In the genomic region with DNA sequence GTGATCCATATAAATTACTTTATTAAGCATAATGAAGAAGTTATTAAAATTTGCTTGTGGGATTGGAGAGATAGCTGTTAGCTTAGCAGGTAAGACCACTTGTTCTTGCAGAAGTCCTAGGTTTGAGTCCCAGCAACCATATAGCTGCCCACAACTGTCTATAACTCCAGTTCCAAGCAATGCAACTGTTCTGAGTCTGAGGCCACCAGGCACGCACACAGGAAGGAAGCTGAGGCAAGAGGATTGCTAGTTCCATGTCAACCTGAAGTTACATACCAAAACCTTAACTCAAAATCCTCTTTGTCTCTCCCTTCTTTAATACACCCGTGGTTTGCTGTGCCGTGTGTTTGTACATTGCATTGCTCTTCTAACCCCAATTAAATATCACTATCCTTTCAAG, we compare ENCODE assay signal across 25 mouse cellular contexts. TPM values are rescaled to one million over a fixed set of nuclear protein-coding genes. Genes with fewer than 3 reads are reported as not detected.
"Had no signal": no experiment of that assay in that cellular context is flagged by ENCODE, and none has a peak within 500 bp of the region (broad histone marks: within the 10 kb centered on the region; RNA-seq: fewer than 3 reads in every experiment).

No protein-coding gene starts in this region.

- H3K27ac ChIP-seq: liver, embryonic 15.5 days; midbrain, embryonic 10.5 days; midbrain, embryonic 12.5 days; neural tube, embryonic 13.5 days; neural tube, embryonic 15.5 days; stomach, embryonic 15.5 days; stomach, postnatal 0 days had no signal

- H3K9me3 ChIP-seq: liver, embryonic 15.5 days; midbrain, embryonic 10.5 days; midbrain, embryonic 12.5 days; neural tube, embryonic 13.5 days; neural tube, embryonic 15.5 days; stomach, embryonic 15.5 days had no signal

- DNase-seq: lung, adult 18-20 months; lung, embryonic 14.5 days; lung, postnatal 10 days; lung, postnatal 4 days; midbrain, embryonic 14.5 days; retina, postnatal 1 day; right cerebral cortex, adult 18-20 months; right cerebral cortex, postnatal 25 days; right cerebral cortex, postnatal 4 days; spleen, adult 18-20 months; thymus, adult 2 months; thymus, postnatal 25 days; thymus, postnatal 4 days had no signal

- H3K4me1 ChIP-seq: midbrain, embryonic 12.5 days; neural tube, embryonic 13.5 days; neural tube, embryonic 15.5 days; stomach, embryonic 15.5 days had no signal

- ATAC-seq: midbrain, embryonic 16.5 days had no signal

- H3K27me3 ChIP-seq: liver, embryonic 15.5 days; midbrain, embryonic 12.5 days; neural tube, embryonic 13.5 days; neural tube, embryonic 15.5 days; stomach, embryonic 15.5 days had no signal

- H3K9ac ChIP-seq: liver, embryonic 15.5 days; lung, embryonic 14.5 days; midbrain, embryonic 12.5 days; neural tube, embryonic 13.5 days; neural tube, embryonic 15.5 days; stomach, embryonic 15.5 days had no signal

- H3K4me3 ChIP-seq: liver, embryonic 15.5 days; midbrain, embryonic 10.5 days; midbrain, embryonic 12.5 days; myocyte; neural tube, embryonic 13.5 days; neural tube, embryonic 15.5 days; stomach, embryonic 15.5 days had no signal

- H3K4me2 ChIP-seq: liver, embryonic 15.5 days; lung, embryonic 14.5 days; midbrain, embryonic 12.5 days; neural tube, embryonic 13.5 days; neural tube, embryonic 15.5 days; stomach, embryonic 15.5 days had no signal

RNA-seq across cellular contexts. Expression of a gene that starts 9.4 kb away (rescaled TPM):
- total RNA-seq: megakaryocyte-erythroid progenitor cell, adult 5-6 weeks had no signal
- polyA plus RNA-seq: liver, embryonic 15.5 days; lung, embryonic 14.5 days; lung, embryonic 16.5 days; midbrain, embryonic 10.5 days; midbrain, embryonic 12.5 days; midbrain, embryonic 14.5 days; midbrain, embryonic 16.5 days; neural tube, embryonic 11.5 days; neural tube, embryonic 13.5 days; neural tube, embryonic 15.5 days; stomach, embryonic 15.5 days; stomach, postnatal 0 days had no signal
